Mouse (Mus musculus): Measurements from ENCODE around the gene Kcnab2.

DNA sequence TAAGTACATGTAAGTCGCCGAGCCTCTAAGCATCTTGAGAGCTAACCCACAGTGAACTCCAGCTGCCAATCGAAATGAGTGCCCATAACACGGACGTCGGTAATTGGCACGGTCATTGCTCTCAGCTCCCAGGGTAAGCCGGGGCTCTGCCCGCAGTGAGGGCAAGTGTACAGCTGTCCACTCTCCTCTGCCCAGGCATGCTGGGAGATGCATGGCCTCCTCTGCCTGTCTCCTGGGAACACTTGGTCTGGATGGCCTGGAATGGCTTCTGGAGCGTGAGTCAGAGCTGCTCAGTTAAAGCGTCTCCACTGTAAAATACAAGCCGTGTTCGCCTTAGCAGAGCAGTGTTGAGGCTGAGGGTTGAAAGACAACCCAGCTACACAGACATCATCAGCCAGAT is 11.1 kb downstream of the Kcnab2 start:
- TF ChIP-seq CTCF (IDR thresholded peaks at IDR 0.05; ENCODE audit: low read depth) (no peak), EP300 (IDR thresholded peaks at IDR 0.05; ENCODE audit: low read depth) (no peak)

All from heart, postnatal 0 days (tissue).